Mouse (Mus musculus) Patski (cell line): Measurements from ENCODE around the gene Ern1. TPM values are rescaled to one million over a fixed set of nuclear protein-coding genes. Genes with fewer than 3 reads are reported as not detected.

Experiments
- ATAC-seq: fragments of 100-300 bp; one replicate; pipeline ENCODE4 v1.8.0; 2021
- CTCF ChIA-PET: fragments of 350-600 bp; sonication (Branson Sonifier 250); formaldehyde crosslinking; loops from one replicate; lab custom pipeline; 2022; ENCODE audit warnings: inconsistent platforms; lab: Charles Lee
- POLR2A ChIA-PET: fragments of 350-600 bp; sonication (Branson Sonifier 250); formaldehyde crosslinking; loops from one replicate; lab custom pipeline; 2022; ENCODE audit warnings: antibody characterized with exemption, inconsistent platforms; lab: Charles Lee
- DNase-seq: peaks from one replicate; pipeline ENCODE4 v3.0.0-alpha.2; 2011; ENCODE audit warnings: low read depth, low spot score
- H3K27me3 ChIP-seq: fragments of 371-371 bp; one replicate; pipeline ENCODE4 v1.5.1; 2021
- CTCF ChIP-seq: fragments of 100-300 bp; IDR thresholded peaks from one replicate; pipeline ENCODE4 v1.5.1; 2021
- in situ Hi-C: fragments of 300-500 bp; cut with MboI; formaldehyde crosslinking; loops from 3 replicates; pipeline ENCODE4 v1.11.1; 2018; ENCODE audit warnings: low pct_unique_long_range_greater_than_20kb, mixed read lengths
- polyA plus RNA-seq: library from polyadenylated mRNA; unstranded; gene quantifications from one replicate; pipeline ENCODE4 v1.2.3, GENCODE M21; 2021

Ern1 gene
- polyA plus RNA-seq, 1 experiment from 2014 or later, result 12.4 TPM

- POLR2A ChIA-PET, result no interaction called here
- in situ Hi-C loops, result no loop called here
- ATAC-seq, result no peak
- H3K27me3 ChIP-seq, result peaks cover 12% of the 10 kb centered on the region
- no peak for TF ChIP-seq CTCF
- CTCF ChIA-PET, result no interaction called here
- no peak for DNase-seq
Measured at GRCm38 (mm10) chr11:106353188-106353587, 134.5 kb downstream of the Ern1 start, which contains the start of gene Scn4a. Scn4a (minus strand) TSS chr11:106353288.

GRCm38 (mm10) chr11:106351941-106352340, 135.7 kb downstream of the Ern1 start:
- no peak for TF ChIP-seq CTCF
- ChIA-PET CTCF (no interaction called here), POLR2A (interaction anchor here (1.0 kb wide), 1 partner anchor 15 kb away, joined by 3 read pairs; no protein-coding TSS in a partner anchor)

GRCm38 (mm10) chr11:106351253-106351652, 136.4 kb downstream of the Ern1 start:
- ATAC-seq (no peak), DNase-seq (no peak)
- H3K27me3 ChIP-seq, result peaks cover 9% of the 10 kb centered on the region
- POLR2A ChIA-PET, result no interaction called here
- TF ChIP-seq CTCF, result no peak
- in situ Hi-C loops, result no loop called here
- CTCF ChIA-PET, result interaction anchor here (1.0 kb wide), 1 partner anchor 15 kb away, joined by 4 read pairs; no protein-coding TSS in a partner anchor

More at GRCm38 (mm10) chr11:106351941-106352340, 135.7 kb downstream of the Ern1 start:
- ATAC-seq (no peak), DNase-seq (no peak)
- in situ Hi-C loops, result no loop called here
- H3K27me3 ChIP-seq, result peaks cover 12% of the 10 kb centered on the region

GRCm38 (mm10) chr11:106350853-106351252, 136.8 kb downstream of the Ern1 start:
- CTCF ChIA-PET, result interaction anchor here (1.0 kb wide), 1 partner anchor 16 kb away, joined by 4 read pairs; no protein-coding TSS in a partner anchor
- POLR2A ChIA-PET, result no interaction called here
- in situ Hi-C loops, result no loop called here
- no peak for TF ChIP-seq CTCF
- ATAC-seq (no peak), DNase-seq (no peak)
- H3K27me3 ChIP-seq, result peaks cover 5% of the 10 kb centered on the region

GRCm38 (mm10) chr11:106349772-106350171, 137.9 kb downstream of the Ern1 start:
- DNase-seq (no peak), ATAC-seq (no peak)
- no peak for TF ChIP-seq CTCF
- POLR2A ChIA-PET, result no interaction called here
- in situ Hi-C loops, result no loop called here
- H3K27me3 ChIP-seq, result peaks cover 15% of the 10 kb centered on the region
- CTCF ChIA-PET, result no interaction called here

GRCm38 (mm10) chr11:106344910-106345309, 142.7 kb downstream of the Ern1 start:
- in situ Hi-C loops, result no loop called here
- CTCF ChIA-PET, result interaction anchor here (1.0 to 1.7 kb wide), 3 partner anchors 15 to 34 kb away, joined by 3 to 4 read pairs (median 4); no protein-coding TSS in a partner anchor
- peaks cover 11% of the 10 kb centered on the region for H3K27me3 ChIP-seq
- TF ChIP-seq CTCF, result no peak
- ATAC-seq (no peak), DNase-seq (no peak)
- POLR2A ChIA-PET, result no interaction called here

Other genes with a start within 250 kb of the Ern1 start
- gene Ftsj3, start 231.8 kb downstream of the Ern1 start, polyA plus RNA-seq, result 68.3 TPM
- gene Psmc5, start 231.7 kb downstream of the Ern1 start, polyA plus RNA-seq, result 181 TPM
- 56.4 TPM for gene Smarcd2, start 214.9 kb downstream of the Ern1 start, polyA plus RNA-seq
- gene Tcam1, start 211.2 kb downstream of the Ern1 start, polyA plus RNA-seq, result 0.37 TPM
- gene Gh, start 186.0 kb downstream of the Ern1 start, polyA plus RNA-seq, result not detected
- gene Cd79b, start 173.1 kb downstream of the Ern1 start, polyA plus RNA-seq, result 0.06 TPM
- 0.08 TPM for gene Scn4a, start 134.6 kb downstream of the Ern1 start, polyA plus RNA-seq
- gene Prr29, start 122.4 kb downstream of the Ern1 start, polyA plus RNA-seq, result not detected
- gene Icam2, start 99.8 kb downstream of the Ern1 start, polyA plus RNA-seq, result not detected
- gene Tex2, start 125.6 kb upstream of the Ern1 start, polyA plus RNA-seq, result 16.0 TPM